Mouse (Mus musculus) adipocyte (in vitro differentiated cells): ENCODE measurements around the gene Gmppb.
"Not testable (repeated sequence)": the region's sequence is repeated elsewhere in the genome, so short reads cannot be mapped to it uniquely, and the experiment has no call there.

Experiments used
- DNase-seq: peaks from one replicate; pipeline ENCODE4 v3.0.0-alpha.2; 2016; ENCODE audit warnings: low spot score

The Gmppb gene

DNA sequence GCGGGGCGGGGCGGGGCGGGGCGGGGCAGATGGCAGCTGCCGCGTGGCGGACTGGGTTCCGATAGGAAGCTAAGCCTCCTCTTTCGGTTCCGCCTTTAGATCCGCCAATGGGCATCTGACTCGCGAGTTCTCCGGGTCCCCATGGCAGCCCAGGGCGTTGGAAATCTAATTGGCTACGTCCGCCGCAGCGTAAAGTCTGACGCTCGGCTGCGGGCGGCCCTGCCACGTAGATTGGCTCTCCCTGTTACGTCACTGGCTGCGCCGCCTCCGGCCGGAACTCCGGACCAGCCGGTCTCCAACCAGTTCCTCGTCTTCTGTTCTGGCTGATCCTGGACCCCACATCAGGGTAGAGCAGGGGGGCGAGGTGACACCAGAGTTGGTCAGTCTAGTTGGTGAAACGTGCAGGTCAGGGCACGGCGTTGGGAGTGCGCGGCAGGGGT is at the start of gene Gmppb:
Gmppb (plus strand) TSS at position 227 of the 440 bp plus-strand sequence.
- peak; percentile 97 for DNase-seq

DNA sequence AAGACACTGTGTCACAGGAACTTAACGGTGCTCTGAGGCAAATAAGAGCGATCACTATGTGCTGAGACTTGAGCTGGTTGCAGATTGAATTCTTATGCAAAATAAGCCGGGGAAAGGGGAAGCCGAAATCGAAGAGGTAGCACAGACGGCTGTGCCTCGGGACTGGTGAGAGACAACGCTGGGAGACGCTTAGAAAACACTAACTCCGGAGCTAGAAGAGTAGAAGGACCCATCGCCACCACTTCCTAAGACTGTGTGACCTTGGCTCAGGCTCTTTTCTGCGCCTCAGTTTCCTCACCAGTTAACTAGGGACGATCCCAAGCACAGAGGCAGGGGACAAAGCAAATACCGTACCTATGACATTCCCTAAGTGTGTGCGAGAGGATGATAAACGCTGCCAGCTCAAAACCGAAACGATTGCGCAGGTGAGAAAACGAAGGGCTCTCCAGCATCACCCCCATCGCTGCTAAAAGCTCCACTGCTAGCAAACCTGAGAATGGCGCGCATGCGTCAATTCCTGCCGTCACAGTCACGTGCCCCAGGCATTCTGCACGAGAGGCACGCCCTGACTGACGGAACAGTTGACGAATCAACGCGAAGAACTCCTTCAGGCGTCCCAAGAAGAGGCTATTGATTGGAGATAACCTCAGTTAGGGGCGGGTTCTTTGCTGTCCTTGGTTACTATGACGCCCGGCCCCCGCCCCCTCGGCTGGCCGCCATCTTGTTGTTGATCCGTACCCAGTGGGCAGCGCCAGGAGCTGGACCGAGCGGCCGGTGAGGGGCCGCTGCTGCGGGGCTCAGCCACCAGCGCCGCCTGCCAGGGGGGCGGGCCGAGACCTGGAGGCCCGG is 46.9 kb upstream of the Gmppb start, which contains the start of gene Ip6k1:
Ip6k1 (plus strand) TSS at position 580 of the 849 bp plus-strand sequence.
- DNase-seq = peak; percentile 100

DNA sequence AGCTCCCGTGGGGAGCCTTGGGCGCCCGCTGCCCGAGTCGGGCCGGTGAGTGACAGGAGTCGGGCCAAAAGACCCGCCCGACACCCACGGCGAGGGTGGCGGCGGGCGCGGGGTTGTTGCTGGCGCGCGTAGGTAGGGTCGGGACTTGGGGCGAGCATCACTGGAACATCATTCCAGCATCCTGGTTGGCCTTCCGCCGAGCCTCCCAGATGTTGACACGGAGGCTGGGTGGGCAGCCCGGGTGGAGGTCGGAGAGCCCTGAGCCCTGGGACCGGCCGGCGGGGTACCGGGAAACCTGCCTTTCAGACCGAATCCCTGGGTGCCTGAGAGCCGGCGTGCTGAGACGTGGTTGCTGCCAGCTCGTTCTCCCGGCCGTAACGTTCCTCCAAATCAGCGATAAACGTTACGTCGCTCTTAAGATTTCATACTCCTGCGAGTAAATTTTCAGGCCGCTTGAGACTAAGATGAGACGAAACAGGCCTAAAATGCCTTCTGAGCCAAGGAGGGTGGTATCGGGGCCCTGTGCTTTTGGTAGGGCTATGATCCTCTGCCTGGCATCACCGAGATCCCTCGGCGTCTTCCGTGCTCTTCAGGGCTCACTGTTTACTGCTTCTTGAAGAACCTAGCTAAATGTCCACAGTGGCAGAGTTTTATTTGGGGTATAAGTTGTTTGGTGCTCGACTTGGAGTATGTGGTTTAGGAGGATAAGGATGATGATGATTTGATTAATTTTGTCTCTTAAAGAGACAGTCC is 46.1 kb upstream of the Gmppb start:
- peak; percentile 44 for DNase-seq

DNA sequence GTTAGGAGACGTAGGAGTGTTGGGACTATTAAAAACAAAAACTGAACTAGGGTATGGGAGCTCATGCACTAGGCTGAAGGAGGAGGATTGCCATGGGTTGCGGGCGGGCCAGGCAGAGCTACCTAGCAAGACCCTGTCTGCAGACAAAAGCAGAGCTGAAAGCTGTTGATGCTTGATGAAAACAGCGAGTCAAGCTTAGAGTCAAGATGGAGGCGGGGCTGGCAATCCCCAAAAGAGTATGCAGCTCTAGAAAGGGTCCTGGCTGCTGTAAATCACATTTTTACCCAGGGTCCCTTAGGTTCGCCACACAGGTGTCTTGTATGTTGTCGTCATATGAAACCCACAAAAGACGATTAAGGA is 45.5 kb upstream of the Gmppb start:
- no peak for DNase-seq

DNA sequence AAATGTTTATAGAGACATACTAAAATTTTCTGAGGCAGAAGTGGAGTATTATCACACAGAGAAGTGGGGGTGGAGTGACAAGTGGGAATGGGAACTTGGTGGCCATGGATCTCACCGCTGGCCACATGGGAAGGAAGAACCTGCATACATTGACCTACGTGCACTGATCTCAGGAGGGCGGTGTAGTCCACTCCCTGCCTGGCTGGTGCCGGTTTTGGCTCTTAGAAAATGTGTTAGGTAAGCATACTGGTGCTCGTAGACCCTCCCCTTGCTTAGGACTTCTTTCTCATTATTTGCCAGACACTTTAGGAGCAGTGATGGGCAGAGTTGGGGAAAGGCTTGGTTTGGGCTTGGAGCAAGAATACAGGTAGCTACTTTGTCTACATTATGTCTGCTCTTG is 41.0 kb upstream of the Gmppb start:
- no peak for DNase-seq

DNA sequence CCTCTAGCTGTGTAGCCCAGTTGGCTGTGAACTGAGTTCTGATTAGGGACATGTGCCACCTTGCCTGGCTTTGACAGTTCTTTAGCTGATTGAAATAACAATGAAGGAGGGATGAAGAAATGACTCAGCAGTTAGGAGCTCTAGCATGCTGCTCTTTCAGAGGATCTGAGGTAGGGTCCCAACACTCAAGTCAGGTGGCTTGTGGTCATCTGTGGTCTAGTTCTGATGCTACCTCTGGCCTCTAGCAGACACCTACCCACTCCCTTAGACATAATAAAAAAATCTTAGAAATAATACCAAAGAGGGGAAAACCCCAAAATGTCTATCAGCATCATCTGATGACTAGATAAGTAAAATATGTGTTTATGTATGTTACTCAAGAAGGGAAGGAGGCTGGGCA is 38.7 kb upstream of the Gmppb start:
- no peak for DNase-seq

DNA sequence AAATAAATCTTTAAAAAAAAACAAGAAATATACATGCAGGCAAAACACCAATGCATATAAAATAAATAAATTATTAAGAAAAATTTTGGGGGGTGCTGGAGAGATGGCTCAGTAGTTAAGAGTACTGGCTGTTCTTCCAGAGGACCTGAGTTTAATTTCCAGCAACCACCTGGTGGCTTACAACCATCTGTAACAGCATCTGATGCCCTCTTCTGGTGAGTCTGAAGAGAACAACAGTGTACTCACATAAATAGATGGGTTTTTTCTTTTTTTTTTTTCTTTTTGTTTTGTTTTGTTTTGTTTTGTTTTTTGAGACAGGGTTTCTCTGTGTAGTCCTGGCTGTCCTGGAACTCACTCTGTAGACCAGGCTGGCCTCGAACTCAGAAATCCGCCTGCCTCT is 35.5 kb upstream of the Gmppb start:
- DNase-seq = not testable (repeated sequence)

DNA sequence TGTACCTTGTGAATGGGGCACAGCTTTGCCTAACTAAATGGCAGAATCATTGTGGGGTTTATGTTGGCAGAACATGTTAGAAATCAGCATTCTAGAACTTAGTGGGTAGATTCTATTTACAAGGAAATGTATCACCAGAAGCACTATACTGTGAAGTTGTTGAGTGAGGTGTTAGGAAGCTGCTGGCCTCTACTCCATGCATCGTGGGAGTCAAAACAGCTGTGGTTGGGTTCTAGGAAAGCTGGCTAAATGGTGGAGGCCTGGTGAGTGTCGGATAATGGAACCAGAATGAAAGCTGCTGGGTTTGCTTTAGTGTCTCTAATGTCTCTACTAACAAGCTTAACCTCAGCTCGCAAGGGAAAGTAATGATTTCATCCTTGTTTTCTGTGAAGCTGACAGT is 31.9 kb upstream of the Gmppb start:
- DNase-seq = no peak

DNA sequence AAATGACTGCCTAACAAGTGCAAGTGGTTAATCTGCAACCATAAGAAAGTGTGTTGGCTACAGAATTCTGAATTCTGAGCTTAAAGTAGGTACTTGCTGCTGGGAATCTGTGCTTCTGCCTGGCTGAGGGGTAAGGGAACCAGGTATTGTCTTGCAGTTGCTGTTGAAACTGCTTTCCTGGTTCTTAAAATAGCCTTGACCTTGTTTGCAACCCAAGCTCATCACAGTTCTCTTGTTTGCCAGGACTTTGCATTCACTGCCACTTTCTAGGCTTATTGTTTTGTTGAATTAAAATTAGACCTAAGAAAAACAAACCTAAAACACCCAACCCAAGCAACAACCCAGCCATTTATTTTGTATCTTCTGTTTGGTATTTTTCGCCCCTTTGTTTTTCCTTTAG is 28.3 kb upstream of the Gmppb start:
- no peak for DNase-seq

DNA sequence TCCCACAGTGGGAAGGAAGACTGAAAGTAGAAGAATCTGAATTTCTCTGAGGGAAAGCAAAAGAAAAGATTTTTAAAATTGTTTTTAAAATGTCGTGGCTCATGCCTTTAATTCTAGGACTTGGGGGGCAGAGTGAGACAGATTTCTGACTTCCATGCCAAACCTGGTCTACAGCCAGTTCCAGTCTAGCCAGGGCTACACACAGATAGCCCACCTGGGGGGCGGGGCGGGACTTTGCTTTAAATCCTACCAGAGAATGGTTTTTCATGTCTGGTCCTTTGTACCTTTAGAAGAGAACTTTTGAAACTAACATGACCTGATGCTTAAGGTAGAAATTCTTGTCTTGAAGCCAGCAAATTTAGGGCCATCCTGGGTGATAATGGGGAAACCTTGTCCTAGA is 25.8 kb upstream of the Gmppb start:
- DNase-seq = no peak

DNA sequence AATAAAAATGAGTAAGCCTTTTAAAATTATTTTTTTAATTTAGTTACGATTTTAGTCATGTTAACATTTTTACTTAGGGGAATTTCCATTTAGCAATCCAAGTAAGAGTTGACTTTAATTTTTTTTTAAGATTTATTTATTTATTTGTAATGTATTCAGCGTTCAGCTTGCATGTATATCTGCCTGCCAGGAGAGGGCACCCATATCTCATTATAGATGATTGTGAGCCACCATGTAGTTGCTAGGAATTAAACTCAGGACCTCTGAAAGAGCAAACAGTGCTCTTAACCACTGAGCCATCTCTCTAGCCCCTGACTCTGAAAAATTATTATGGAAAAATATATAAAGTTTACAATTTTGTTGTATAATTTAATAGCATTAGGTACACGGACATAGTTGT is 22.5 kb upstream of the Gmppb start:
- DNase-seq = no peak

DNA sequence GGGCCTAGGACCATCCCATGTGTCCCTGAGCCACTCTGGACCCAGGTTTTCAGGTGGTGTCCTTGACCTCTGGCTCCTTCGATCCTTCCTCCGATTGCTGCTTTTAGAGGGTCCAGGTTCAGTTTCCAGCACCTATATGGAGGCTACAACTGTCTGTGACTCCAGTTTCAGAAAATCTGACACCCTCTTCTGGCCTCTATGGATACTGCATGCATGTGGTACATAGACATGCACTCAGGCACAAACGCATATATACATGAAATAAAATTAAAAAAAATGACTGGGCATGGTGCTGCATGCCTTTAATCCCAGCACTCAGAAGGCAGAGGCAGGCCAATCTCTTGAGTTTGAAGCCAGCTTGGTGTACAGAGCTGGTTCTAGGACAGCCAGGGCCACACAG is 21.2 kb upstream of the Gmppb start:
- DNase-seq = no peak

DNA sequence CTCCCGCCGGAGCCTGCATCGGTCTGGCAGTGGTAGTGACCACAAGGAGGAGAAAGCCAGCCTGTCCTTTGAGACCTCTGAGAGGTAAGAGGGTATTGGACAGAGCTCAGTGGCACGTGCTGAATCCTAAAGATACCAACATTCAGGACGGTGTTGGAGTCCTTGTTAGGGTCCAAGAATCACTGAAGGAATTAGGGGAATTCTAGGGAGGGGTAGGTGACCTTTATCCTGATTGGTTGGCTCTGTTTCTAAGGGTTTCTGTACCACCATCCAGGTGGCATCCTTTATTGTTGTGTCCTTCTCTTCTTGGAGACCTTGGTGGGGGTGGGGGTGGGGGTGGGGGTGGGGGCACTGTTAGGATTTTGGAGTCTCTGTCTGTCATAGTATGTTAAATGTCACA is 16.9 kb upstream of the Gmppb start:
- DNase-seq = no peak

DNA sequence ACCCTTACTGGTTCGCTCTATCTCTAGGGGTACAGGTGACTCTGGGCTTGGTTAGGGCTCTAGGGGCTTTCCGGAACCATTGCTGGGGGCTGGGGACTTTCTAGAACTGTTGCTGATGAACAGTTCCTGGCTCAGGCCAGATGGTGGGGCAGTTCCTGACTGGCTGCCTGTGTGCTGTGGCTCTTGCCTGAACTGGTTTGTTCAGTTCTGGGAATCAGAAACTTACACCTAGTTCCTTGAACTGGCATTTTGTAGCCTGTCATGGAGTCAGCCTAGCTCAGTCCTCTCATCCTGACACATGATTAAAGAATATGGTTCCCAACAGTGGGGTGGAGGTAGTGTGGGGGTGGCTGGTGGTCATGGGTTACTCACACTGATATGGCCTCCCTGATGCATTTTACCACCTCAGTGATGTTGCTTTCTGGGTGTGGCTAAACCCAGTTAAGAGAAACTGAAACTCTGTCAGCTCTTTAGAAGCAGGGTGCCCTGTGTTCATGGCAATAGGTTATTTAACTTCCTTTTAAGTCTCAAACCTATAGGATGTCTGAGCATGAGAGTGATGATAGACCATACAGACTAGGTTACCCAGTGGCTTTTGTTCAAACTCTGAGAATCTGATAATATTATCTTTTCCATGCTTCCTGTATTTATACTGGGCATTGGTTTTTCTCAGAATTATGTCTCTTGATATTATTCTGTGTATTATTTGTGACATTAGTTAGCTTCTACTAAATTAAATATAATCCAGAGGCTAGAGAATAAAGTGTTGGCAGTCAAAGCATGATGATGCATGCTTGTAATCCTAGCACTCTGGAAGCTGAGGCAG is 13.5 kb upstream of the Gmppb start:
- DNase-seq = no peak

DNA sequence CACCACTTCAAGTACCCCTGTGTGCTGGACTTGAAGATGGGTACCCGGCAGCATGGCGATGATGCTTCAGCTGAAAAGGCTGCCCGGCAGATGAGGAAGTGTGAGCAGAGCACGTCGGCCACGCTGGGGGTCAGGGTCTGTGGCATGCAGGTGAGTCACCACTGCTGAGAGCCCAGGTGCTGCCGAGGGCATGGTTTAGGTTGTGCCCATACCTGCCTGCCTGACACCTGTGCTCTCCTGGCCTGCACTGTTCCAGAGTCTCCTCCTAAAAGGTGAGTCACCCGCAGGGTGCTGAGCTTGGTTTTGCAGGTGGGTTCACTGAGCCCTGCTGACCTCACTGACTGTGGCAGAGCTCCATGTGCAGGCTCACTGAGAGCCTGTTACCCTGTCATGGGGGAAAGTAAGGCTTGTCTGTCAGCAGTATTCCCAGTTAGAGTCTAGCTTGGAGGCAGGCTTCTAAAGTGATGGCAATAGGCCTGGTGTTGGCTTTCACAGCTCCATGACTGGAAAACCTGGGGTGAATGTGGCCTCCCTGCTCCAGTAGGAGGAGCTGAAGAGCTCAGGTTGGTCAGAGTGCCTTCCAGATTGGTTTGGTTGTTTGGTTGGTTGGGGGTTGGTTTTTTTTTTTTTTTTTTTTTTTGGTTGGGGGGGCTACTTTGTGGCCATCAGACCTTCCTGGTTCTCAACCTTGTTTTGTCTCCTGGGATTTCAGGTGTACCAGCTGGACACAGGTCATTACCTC is 4.1 kb upstream of the Gmppb start:
- DNase-seq = no peak

DNA sequence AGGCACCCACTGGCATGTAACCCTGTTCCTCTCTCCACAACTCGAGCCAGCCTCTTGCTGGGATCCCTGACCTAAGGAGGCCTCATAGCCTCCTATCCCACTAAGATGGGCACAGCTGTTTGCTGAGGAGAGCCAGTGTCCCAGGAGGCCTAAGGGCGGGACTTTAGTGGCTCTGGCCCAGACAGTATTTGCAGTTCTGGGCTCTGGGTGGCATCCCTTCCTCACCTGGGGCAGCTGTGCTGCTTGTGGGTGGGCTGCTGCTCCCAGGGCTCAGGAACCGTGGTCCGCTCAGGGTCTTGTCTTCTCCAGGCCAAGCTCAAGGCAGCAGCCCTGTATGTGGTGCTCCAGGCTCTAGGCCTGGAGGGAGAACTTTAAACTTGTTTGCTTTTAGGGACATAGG is 2.5 kb upstream of the Gmppb start:
- DNase-seq = no peak

DNA sequence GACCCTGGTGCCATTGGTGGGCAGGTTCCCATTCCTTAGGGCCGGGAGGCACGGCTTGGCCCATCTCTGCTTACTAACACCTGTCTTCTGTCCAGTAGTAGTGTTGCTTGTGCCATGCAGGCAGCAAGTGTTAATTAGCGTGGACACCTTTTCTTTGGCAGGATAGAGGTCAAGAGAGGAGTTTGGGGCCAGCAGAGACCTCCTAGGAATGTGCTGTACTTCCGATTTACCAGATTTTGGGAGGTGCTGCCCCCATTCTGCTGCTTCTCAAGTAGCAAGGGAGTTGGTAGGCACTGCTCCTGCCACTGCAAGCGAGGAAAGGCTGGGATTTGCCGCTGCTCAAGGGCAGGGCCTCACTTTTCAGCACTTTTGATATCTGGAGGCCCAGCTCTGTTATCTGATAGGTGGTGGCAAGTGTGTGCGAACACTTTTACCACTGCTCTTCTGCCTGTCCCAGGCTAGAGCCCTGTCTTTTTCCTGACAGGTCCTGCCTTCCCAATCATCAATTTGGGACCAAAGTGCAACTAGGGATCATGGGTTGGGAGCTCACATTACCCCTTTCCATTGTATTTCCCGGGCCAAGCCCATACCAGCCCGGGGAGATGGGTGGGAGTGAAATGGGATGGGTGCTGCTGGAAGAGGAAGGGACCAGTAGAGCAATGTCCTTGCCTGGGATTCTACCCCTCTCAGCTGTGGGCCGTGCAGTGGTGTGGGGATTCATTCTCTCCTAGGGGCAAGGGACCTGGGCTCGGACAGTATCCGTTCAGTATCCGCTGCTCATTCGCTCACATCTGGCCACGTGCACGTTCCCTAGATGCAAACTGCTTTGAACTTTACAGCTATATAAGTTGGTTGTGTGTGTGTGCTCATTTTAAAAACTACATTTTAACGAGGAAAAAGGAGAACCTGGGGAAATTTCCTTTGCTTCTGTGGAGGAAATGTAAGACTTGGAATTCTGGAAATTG is 1.2 kb upstream of the Gmppb start:
- DNase-seq = no peak

DNA sequence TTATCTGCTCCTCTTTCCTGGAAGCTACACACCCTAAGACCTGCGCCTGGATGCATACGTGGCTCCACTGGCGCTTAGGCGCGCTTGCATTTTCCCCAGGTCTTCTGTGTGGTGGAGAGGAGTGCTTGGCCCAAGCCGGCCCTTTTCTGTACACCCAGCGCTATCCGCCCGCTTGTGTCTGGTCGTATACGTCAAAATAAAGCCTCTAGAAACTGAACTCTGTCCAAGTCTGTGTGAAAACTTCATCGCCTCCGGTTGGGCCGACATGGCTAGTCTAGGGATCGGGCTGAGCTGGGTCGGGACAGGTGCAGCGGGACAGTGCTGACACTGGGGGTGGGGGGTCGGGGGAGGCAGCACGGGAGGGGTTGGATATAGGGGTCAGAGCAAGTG is 481 bp upstream of the Gmppb start:
- no peak for DNase-seq

DNA sequence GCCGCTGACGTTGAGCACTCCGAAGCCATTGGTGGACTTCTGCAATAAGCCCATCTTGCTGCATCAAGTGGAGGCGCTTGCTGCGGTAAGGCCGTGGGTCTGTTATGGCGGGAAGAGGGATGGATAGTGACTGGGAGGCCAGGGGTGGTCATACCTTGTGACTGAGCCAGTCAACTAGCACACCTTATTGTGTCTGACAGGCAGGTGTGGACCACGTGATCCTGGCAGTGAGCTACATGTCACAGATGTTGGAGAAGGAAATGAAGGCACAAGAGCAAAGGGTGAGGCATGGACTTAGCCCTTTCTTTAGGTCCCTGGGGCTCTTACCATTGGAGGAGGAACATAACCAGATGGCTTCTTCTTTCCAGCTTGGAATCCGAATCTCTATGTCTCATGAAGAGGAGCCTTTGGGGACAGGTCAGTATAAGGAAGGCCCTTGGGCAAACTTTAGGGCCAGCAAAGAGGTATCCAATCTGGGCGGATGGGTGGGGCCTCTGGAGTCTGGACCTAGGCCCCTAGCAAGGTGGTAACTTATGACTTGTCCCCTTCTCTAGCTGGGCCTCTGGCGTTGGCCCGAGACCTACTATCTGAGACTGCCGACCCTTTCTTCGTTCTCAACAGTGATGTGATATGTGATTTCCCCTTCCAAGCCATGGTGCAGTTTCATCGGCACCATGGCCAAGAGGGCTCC is 664 bp downstream of the Gmppb start:
- no peak for DNase-seq
